In the genomic region with DNA sequence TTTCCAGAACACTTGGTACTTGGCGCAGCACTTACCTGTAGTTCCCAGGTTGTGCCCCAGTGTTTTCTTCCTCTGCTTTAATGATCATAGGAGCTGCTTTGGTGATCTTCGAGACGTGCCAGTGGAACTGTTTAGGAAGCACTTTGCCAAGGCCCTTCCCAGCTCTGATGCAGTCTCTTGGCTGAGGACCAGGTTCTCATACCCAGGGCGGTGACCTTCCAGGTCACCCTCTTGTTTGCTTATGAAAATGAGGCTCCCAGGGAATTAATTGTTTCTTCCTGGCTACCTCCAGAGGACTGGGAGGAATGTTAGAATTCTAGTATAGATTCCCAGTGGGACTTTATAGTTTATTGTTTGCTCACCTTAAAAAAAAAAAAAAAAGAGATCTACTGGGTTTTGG, we compare ENCODE assay signal across 14 mouse cellular contexts.
DNase-seq lines count a peak whose midpoint lies in the region.
"Had no signal": no experiment of that assay in that cellular context is flagged by ENCODE, and none has a peak within 500 bp of the region (broad histone marks: within the 10 kb centered on the region; RNA-seq: fewer than 3 reads in every experiment).

No protein-coding gene starts in this region.

- no peaks in the 10 kb centered on the region for H3K9me3 ChIP-seq in heart, embryonic 10.5 days
- H3K9me3 ChIP-seq: forebrain, embryonic 15.5 days; heart, embryonic 12.5 days; megakaryocyte, embryonic 14.5 days had no signal

- no peaks in the 10 kb centered on the region for H3K27me3 ChIP-seq in heart, embryonic 10.5 days (ENCODE audit: insufficient read depth, poor library complexity, severe bottlenecking)
- H3K27me3 ChIP-seq: forebrain, embryonic 15.5 days; heart, embryonic 12.5 days; megakaryocyte, embryonic 14.5 days had no signal

- H3K4me1 ChIP-seq in heart, embryonic 10.5 days = peaks cover 85% of the 10 kb centered on the region

- WGBS in heart, embryonic 10.5 days = 89% methylated on average over 4 of the region's 4 CpGs

- no peak overlapping the region for H3K27ac ChIP-seq in heart, embryonic 10.5 days
- H3K27ac ChIP-seq: forebrain, embryonic 15.5 days had no signal

- H3K36me3 ChIP-seq in heart, embryonic 10.5 days = peaks cover 7% of the 10 kb centered on the region; the same call in 1 of the 2 replicates
- H3K36me3 ChIP-seq: forebrain, embryonic 15.5 days had no signal

- peak; percentile 67 for DNase-seq in adrenal gland, postnatal 10 days
- DNase-seq in adrenal gland, adult 8-10 months = no peak
- peak; percentile 39 for DNase-seq in heart, postnatal 4 days
- DNase-seq in heart, embryonic 10.5 days (ENCODE audit: low spot score) = no peak
- peak; percentile 34 for DNase-seq in retina, postnatal 1 day
- DNase-seq in retina, embryonic 14.5 days (ENCODE audit: low spot score) = no peak
- DNase-seq in spleen, postnatal 14 days (ENCODE audit: low spot score in 2 of 2) = no peak
- DNase-seq in layer of hippocampus, adult 18-20 months (ENCODE audit: low spot score in 2 of 2) = no peak
- DNase-seq: gastrocnemius, postnatal 14 days; right cerebral cortex, postnatal 25 days had no signal

- H3K4me3 ChIP-seq in heart, embryonic 10.5 days = no peak overlapping the region
- H3K4me3 ChIP-seq: forebrain, embryonic 15.5 days; heart, embryonic 12.5 days; megakaryocyte, embryonic 14.5 days; myocyte had no signal

Comparison
In these comparisons a context has a peak if more than half of its experiments do, and no peak if none do; other contexts are left out.
1. DNase-seq: peak in adrenal gland, postnatal 10 days (single experiment), heart, postnatal 4 days (single experiment) and retina, postnatal 1 day (single experiment); none in adrenal gland, adult 8-10 months (single experiment), heart, embryonic 10.5 days (single experiment), retina, embryonic 14.5 days (single experiment), spleen, postnatal 14 days (0 of 2) and layer of hippocampus, adult 18-20 months (0 of 2).